Mouse (Mus musculus) CD4-positive, CD25-positive, alpha-beta regulatory T cell (primary cell): ENCODE data around the gene Gm31571. TPM values are rescaled to one million over a fixed set of nuclear protein-coding genes. Genes with fewer than 3 reads are reported as not detected.

Experiments
- polyA plus RNA-seq: library from polyadenylated mRNA; unstranded; fragments of 100-300 nt; shearing (Covaris generic); gene quantifications from one replicate; pipeline ENCODE4 v1.2.1, GENCODE M21; 2017

Gene Gm31571
- polyA plus RNA-seq = not detected

GRCm38 (mm10) chrY:22051253-22051652 lies at the start of gene Gm31571:
Gene Gm31571, minus strand, starts transcription at chrY:22051353.

